Mouse (Mus musculus) layer of hippocampus, adult 9-10 months (tissue): ENCODE results near the gene Nubpl.
A peak's percentile ranks its signal among the peaks of the same experiment; 100 is the strongest.
"Not testable (repeated sequence)": the region's sequence is repeated elsewhere in the genome, so short reads cannot be mapped to it uniquely, and the experiment has no call there.

Source experiments
- DNase-seq: peaks from one replicate; pipeline ENCODE4 v3.0.0; 2022; ENCODE audit warnings: low spot score

Nubpl gene

DNA sequence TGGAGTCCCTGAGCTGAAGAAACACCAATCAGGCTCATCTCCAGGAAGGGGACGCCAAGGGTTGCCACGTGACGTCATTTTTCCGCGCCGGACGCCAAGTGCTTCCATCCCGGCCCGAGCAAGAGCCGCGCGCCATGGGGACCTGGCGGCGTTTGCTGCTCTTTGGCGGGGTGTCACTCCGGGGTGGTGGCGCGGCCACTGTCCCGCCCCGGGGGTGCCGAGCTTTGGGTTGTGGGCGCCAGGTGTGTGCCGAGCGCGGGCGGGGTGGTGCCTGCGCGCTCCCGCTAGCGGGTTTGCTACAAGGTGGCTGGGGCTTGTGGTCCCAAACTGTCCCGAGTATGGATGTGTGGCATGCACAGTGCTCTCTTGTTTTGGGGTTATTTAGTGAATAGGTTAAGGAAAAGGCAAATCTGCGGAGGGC lies at the start of gene Nubpl:
Nubpl (plus strand) TSS at position 88 of the 421 bp plus-strand sequence.
- peak; percentile 92 for DNase-seq

DNA sequence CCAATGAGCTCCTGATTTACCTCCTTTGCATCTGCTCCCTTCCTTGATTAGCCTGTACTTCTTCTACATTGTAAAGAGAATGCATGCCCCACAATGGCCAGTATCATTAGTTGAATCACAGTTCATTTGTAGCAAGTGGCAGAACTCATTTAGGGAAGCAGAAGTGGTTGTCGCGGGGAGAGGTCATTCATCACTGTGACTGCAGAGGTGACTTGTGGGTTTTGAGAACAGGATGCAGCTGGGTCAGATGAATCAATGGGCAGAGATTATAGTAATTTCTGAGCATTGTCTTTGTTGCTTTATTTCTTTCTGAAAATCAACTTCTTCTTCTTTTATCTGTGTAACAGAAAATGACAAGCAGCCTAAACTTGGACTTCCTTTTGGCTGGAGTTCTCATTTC lies 48.2 kb upstream of the Nubpl start:
- DNase-seq: no peak

DNA sequence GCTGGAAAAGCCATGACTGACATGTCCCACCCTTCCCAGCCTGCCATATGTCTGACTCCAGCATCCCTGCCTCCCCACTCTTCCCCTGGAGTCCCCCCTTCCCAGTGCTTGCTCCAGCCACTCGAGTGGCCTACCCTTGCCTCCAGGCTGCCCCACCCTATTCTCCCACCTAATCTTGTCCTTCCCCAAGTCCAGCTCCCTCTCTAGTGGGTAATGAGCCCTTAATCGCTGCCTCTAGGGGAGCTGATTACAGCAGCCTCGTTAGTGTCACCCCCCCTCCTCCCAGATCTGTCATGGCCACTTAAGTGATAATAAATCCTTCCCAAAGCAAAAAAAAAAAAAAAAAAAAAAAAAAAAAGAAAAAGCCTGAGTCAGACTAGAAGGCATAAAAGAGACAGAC lies 18.2 kb upstream of the Nubpl start:
- DNase-seq: not testable (repeated sequence)

DNA sequence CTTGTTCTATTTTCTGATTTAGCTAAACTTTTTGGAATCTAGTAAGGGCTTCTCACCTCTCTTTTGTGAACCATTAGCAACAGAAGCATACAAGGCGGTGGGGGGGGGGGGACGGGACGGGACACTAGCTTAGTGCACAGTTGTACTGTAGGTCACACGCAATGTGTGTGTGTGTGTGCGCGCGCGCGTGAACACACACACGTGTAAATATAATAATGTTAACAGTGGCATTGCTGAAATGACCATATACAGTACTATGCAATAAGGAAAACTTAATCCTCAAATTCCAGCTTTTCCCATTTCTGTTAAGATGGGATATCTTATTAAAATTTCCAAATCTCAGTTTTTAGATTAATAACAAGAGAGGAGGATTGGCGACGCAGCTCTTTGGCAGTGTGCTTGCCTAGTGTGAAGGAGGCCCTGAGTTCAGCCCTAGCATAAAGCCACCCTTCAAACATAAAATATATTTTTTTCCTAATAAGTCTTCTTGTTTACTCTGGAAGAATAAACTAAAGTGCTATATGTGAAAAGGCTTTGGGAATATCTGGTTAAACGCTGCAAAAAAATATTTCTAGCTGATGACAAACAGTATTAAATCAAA lies 388 bp upstream of the Nubpl start:
- DNase-seq: no peak

DNA sequence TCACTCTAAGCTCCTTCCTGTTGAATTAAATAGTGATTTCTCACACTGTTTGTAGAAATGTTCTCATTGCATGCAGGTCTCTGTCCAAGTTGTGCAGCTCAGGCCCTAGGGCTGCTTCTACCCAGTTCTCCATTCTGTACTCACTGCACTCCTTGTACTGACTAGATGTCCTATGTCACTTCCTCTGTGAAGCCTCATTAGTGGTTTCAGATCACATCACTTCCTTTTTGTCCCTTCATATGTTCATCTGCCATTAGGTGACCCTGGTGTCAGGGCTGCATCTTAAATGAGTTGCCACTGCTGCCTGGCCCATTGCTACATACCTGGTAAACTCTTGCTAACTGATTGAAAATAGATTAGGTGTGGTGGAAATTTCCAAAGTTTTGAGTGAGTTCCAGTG lies 22.7 kb downstream of the Nubpl start:
- DNase-seq: no peak

DNA sequence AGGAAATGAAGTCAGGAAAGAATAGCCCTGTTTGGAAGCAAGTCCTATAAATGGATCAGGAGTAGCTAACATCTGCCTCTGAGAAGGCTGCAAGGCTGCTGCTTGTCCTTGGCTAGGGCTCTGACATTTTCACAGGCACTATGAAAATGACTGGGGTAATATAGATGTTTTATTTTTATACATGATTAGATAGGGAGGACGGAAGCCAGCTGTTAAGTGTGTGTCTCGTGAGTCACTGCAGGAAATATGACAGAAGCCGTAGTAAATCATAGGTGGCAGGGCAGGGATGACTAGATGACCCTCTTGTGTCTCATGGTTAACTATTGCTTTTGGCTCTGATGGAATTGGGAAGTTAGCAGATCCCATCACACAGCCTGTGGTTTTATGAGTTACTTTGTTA lies 28.9 kb downstream of the Nubpl start:
- DNase-seq: no peak

DNA sequence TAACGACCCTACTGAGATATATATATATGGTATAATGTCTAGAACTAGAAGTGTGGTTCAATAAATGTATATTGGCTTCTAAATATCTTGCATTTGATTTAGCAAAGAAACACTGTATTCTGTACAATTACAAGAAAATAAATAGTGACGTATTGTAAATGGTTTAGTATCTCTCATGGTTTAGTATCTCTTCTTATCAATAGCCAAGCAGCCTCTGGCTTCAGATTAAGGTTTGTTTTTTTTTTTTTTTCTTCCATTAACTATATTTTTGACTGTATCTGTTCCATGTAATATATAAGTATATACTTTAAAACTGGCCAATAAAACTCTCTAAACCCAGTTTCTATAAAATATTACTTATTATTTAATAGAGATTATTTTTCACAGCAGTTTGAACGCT lies 31.5 kb downstream of the Nubpl start:
- no peak for DNase-seq

DNA sequence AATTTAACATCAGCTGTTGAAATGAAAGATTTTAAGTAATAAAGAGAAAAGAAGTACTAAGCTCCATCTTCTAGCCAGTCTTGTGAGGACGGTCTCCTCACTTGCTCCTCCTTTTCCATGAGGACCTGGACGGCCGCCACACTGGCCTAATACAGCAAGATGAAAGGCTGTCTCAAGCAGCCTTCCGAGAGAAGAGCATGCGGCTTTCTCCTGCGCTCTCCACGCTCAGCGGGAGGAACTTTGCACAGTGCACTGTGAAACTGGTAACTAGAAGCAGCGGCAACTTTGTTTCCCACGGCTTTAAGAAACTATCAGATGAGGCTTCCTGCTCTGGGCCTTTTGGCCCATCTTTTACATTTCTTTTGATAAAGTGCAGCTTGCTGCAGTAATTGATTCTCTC lies 34.7 kb downstream of the Nubpl start:
- no peak for DNase-seq

DNA sequence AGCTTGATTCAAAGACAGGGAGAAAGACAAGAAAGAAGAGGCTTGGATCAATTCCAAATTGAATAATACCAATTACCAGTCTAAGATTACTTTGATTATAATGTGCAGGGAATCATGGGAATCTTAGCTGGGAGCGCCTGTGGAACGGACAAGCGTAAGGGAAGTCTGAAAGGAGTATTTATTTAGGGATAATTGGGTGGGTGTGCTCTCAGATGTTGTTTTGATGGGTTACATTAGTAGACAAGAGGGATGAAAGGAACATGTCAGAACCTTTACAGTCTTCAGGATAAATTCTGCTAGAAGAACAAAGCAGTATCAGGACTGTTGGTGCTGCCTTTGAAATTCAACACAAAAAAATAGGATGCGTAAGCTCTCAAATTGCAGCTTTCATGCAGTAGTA lies 40.8 kb downstream of the Nubpl start:
- no peak for DNase-seq

DNA sequence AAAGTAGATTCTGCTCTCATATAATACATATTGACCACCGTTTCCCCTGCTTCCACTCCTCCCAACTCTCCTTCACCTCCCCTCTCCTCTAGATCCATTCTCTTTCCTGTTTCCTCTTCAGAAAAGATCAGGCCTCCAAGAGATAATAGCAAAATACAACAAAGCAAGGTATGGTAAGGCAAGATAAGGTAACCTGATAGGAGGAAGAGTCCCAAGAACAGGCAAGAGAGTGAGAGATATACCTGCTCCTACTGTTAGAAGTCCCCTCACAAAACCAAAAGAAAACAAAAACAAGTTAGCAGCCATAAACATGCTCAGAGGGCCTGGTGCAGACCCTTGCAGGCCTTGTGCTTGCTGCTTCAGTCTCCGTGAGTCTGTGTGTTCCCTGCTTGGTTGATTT lies 49.1 kb downstream of the Nubpl start:
- DNase-seq: no peak

DNA sequence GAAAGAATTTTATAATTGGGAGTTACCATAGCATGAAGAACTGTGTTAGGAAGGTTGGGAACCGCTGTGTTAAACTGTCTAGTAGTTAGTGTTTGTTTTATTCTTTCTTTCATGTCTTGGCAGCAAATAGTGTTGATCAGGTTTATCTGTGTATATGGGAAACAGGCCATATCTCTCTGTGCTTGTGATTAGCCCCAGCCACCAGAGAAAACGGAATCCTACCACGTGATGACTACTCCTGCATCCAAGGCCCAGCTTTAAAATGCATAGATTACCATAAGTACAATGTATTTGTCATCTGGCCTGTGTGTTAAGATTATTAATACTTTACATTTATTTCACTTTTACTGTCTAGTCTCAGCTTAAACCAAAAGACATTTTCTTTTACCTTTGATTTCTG lies 51.9 kb downstream of the Nubpl start:
- no peak for DNase-seq

DNA sequence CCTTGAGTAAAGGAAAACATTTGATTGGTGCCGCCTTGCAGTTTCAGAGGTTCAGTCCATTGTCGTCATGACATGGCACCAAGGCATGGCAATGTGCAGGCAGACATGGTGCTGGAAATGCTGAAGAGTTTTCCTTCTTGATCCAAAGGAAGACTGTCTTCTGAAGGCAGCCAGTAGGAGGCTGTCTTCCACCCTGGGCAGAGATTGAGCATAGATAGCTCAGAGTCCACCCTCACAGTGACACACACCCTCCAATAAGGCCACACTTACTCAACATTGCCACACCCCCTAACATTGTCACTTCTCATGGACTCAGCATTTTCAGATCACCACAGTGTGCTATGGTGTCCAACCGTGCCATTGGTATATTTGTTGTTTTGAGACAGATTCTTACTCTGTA lies 54.5 kb downstream of the Nubpl start:
- DNase-seq: no peak

DNA sequence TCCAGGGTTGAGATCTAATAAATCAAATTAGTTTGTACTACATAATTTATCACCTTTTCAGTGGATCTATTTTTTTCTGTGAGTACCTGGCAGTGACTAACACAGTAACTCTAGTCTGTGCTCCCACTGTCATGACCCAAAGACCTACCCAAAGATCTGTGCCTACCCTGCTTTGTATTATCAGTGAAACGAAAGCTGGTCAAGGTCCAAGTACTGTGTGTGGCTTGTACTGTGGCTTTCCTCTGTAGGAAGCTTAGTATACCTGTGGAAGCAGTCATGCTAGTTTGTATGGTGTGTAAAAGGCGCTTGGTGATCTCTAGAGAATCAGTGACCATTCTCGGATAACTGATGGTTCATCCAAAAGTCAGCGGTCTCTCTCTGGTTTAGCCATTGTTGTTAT lies 57.4 kb downstream of the Nubpl start:
- no peak for DNase-seq

DNA sequence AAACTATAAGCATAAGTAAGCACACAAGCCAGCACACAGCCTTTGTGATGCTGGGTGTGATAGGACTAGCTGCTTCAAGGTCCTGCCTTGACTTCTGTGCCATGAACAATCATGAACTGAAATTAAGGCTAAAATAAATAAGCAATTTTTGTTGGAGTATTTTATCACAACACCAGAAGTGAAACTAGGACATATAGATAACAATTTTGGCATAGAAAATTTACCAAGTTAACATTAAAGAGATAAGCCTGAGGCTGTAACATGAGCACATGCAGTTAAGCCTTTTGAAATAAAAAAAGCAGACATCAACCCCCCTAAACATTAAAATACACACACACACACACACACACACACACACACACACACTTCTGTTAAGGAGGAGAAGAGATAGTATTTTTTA lies 66.9 kb downstream of the Nubpl start:
- DNase-seq: no peak

DNA sequence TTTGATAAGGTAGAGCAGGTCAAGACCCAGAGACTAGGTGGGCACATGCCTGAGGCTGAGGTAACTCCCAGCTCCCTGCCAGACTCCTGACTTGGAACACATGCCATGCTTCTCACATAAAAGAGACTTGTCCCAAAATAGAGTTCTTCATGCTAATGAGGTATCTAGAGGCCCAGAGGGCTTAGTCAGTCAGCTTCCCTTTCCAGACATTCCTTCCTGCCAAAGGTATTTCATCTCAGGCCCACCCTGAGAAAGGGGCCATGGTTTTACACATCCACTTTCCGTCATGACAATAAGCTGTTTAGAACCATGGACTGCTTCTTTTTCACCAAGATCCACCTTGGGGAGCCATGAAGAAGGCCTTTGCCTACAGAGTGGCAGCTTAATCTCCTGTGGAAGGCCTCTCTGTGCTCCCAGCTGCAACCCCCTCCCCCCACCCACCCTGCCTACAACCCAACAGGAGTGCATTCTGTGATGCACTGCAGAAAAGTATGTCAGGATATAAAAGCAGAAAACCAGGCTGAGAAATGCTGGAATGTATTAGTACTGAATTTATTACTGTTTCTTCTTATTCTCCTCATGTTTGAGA lies 88.8 kb downstream of the Nubpl start:
- no peak for DNase-seq

DNA sequence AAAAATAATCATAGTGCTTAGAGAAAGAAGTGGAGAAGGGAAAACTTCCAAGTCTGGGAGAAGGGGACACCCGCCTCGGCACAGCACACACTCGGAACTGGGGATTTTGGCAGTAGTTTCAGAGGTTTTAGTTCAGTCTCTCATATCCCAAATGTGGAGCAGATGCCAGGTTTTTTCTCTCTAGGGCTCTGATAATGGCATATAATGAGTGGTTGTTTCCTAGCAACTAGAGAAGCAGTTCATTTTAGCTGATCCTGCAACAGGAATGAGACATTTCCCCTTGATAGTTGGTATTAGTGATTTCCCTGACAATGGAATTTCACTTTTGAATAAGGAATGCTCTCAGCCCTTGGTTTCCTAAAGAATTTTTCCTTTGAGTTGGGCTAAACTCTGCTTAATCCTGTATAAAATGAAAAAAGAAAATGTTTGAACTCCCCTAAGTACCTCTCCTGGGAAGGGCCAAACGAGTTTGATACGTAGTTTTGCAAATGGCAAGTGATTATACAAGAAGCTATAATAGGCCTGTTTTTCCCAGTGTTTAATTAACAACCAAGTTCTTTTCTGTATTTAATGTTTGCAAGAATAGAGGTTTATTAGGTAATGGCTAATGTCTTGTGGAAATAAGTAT lies 89.5 kb downstream of the Nubpl start:
- peak; percentile 67 for DNase-seq

DNA sequence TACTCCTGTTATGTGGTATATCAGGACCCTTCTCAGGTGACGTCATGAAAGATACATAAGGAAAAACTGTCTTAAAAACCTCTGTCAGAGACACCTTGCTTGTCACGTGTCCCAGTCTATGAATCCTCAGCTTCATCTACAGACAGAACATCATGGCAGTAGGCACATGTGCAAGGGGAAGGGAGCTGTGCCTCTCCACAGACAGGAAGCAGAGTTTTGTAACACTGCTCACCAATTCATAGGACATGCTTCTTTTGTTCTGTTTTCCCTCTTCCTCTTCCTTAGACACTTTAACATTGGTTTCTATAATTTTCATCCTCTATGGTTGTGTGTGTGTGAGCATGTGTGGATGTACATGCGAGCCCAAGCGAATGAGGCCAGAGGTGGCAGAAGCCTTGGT lies 100.9 kb downstream of the Nubpl start:
- no peak for DNase-seq

DNA sequence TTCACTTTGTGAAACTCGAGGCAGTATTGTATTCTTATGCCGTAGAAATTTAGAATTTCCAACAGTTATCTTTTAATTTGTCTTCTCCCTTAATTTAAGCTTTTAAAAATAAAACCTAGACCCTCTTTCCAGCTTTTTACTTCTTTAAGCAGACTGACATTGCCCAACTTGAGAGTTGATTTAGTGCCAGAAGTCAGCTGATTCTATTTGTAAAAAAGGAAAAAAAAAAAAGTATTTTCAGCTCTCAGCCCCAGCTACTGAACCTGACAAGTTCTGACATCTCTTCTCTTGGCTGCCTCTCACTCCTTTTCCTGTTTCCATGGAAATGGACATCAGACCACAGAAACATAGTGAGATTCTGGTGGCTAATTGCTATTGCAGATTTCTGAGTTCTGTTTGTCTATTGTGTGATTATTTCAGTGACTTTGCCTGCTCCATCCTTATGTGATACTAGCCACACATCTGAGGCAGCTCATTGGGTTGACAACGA lies 111.6 kb downstream of the Nubpl start:
- no peak for DNase-seq

DNA sequence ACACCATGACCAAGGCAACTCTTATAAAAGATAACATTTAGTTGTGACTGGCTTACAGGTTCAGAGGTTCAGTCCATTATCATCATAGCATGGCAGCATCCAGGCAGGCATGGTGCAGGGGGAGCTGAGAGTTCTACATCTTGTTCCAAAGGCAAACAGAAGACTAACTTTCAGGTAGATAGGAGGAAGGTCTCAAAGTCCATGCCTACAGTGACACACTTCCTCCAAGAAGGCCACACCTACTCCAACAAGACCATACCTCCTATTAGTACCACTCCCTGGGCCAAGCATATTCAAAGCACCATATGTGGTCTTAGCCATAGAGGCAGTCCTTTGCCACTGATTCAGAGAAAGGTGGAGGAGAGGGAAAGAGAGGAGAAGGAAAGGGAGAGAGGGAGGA lies 113.6 kb downstream of the Nubpl start:
- DNase-seq: no peak

DNA sequence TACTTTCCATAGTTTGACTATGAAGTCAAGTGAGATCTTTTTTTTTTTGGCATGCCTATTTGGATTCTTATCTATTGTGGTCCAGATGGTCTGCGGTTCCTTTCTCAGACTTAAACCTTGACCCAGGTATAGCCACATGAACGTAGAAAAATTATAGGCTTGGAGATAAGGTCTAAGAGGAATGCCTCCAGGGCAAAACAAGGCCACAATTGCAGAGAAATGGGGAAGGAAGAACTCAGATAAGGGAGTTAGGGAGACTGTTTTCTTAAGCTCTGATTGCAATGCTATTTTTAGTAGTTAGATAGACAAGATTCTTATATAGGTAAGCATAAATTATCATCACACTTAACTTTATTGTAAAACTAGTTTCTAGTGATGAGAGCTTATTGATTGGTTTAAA lies 117.3 kb downstream of the Nubpl start:
- no peak for DNase-seq

DNA sequence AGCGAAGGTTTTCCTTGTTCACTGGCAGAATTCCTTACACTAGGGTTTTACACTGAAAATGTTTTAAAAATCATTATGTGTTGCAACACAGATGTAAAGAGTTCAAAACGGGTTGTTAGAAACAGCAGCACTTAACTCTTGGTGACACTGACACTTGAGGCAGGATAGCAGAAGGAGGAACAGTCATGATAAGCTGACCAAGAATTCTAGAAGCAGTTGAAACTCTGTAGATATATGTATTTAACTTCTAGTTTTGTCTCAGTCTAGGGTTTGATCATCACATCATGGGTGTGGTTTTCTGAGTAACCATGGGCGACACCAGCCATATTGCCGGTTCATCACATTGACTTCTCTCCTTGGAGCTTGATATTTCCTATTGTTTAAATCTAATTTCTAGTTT lies 127.4 kb downstream of the Nubpl start:
- DNase-seq: no peak

DNA sequence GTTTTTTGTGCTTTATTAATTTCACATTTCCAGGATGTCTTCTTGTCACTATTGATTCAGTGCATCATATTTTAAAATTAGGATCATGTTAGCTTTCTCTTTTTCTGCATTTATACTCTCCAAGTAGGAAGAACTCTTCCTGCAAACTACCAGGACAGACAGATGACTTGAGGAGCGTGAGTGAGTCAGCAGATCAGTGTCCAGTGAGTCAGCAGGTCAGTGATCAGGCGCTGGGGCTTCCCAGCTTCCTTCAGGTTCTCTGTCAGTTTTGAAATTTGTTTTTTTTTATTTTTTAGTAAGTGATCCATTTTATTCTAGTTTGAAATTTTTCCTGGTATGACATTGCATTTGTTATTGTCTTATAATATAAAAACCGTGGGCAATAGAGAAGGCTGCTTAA lies 131.2 kb downstream of the Nubpl start:
- DNase-seq: no peak

DNA sequence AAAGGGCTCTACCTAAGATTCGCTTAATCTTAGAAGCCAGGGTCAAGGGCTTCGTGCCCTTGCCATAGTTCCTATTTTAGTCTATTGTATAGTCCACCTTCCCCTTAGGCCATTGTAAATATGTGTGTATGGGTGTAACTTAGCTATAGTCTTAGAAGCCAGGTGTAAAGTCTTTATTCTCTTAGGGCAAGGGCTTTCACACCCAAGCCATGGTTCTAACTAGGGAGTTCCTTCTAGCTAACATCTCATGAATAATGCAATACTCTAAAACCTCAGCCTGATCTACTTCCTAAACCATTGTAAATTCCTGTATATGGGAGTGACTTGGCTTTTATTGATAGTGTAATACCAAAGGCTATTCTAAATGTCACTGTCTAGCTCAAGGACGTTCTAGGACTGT lies 134.4 kb downstream of the Nubpl start:
- not testable (repeated sequence) for DNase-seq

DNA sequence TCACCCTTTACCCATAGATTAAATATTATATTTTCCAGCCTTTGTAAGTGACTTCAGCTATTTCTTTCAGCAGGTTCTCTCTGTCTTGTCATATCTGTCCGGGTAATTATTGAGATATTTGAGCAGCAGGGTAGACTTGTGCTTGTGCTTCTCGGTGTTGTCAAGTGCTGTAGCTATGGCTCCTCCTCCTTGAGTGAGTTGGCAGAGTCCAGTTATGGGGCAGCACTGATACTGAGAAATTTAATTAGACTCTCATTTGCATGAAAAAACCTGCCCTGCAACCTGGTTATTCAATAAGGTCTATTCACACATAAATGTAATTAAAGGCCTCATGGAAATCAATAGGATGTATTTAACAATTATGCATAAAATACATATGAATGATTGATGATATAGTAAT lies 145.2 kb downstream of the Nubpl start:
- DNase-seq: no peak
